Mouse (Mus musculus): Measurements from ENCODE around the gene Surf2. TPM values are rescaled to one million over a fixed set of nuclear protein-coding genes. Genes with fewer than 3 reads are reported as not detected.
A peak's percentile ranks its signal among the peaks of the same experiment; 100 is the strongest.

Gene Surf2
- total and polyA plus RNA-seq, 2 experiments from 2014 or later, result 31.0 to 55.1 TPM

DNA sequence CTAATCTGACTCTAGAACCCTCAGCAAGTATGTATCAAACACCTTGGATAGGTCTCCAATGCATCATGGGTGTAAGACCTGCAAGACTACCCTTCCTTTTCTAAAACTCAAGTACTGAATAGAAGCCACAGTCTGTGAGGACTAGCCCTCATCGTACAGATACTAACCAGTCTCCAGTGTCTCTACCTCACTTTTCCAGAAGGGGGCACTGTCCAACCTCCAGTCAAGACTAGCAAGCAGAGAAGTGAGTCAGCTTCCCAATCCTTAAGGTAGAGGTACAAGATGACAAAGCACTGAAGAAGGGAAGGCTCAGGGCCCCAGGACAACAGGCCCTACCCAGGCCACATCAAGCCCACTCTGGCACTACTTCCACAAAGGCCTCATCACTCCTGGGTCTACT, 14.2 kb downstream of the Surf2 start:
- Histone ChIP-seq H3K4me1 (ENCODE audit: insufficient read depth) (peaks cover 10% of the 10 kb centered on the region), H3K9me3 (ENCODE audit: low read length) (no peaks in the 10 kb centered on the region), H3K4me2 (ENCODE audit: low read depth) (no peak overlapping the region), H3K27ac (ENCODE audit: low read depth, low read length) (no peak overlapping the region), H3K4me3 (ENCODE audit: low read depth, low read length) (no peak overlapping the region), H3K36me3 (ENCODE audit: insufficient read depth) (peaks cover 18% of the 10 kb centered on the region), H3K27me3 (ENCODE audit: insufficient read depth, low read length) (no peaks in the 10 kb centered on the region), H3K9ac (no peak overlapping the region)
- TF ChIP-seq CTCF (IDR thresholded peaks at IDR 0.05; ENCODE audit: low read depth), result peak; percentile 75
- ATAC-seq (no peak), DNase-seq (peak; percentile 70)
- WGBS, result 23% methylated on average over 1 of the region's 1 CpGs

DNA sequence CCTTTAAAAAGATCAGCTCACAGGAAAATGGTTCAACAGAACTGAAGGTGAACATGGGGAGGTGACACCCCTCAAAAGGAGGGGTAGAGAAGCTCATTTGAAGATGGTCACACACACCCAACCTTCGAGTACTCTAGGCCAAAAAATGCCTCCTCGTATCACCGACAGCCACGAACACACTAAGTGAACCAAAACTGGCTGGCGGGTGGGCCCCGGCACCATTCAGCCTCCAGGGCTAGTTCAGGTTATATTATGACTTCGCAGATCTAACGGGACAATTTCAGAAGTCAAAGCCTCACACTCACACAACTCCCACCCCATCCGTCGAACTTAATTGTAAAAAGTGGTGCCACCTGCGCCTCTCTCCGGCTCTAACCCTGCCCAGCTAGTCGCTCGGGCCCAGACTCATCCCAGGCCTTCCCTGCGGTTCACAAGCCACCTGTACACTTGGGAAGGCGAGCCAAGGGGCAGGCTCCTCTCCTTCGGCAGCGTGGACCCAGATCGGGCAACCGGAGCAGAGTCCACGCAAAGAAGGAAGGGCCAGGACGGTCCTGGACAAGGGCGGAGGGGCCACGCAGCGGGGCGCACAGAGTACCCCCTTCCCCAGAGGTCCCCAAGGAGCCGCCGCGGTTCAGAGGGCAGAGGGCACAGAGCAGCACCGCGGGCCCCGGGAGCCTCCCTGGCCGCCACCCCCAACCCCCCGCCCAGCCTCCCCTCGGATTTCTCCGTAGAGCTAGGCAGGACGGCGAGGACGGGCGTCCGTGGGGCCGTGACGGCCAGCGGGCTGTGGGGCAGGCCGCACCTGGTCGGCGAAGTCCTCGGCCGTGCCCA, 16.5 kb downstream of the Surf2 start:
- DNase-seq (peak; percentile 16), ATAC-seq (peak; percentile 15)
- Histone ChIP-seq H3K27me3 (ENCODE audit: insufficient read depth, low read length) (no peaks in the 10 kb centered on the region), H3K9ac (peak overlapping the region; percentile 98), H3K4me2 (ENCODE audit: low read depth) (peak overlapping the region; percentile 95), H3K4me3 (ENCODE audit: low read depth, low read length) (peak overlapping the region; percentile 92), H3K9me3 (ENCODE audit: low read length) (no peaks in the 10 kb centered on the region), H3K36me3 (ENCODE audit: insufficient read depth) (peaks cover 4% of the 10 kb centered on the region; the same call in 1 of the 2 replicates), H3K4me1 (ENCODE audit: insufficient read depth) (peaks cover 10% of the 10 kb centered on the region), H3K27ac (ENCODE audit: low read depth, low read length) (peak overlapping the region; percentile 83)
- 2% methylated on average over 41 of the region's 49 CpGs for WGBS
- no peak for TF ChIP-seq CTCF (IDR thresholded peaks at IDR 0.05; ENCODE audit: low read depth)

DNA sequence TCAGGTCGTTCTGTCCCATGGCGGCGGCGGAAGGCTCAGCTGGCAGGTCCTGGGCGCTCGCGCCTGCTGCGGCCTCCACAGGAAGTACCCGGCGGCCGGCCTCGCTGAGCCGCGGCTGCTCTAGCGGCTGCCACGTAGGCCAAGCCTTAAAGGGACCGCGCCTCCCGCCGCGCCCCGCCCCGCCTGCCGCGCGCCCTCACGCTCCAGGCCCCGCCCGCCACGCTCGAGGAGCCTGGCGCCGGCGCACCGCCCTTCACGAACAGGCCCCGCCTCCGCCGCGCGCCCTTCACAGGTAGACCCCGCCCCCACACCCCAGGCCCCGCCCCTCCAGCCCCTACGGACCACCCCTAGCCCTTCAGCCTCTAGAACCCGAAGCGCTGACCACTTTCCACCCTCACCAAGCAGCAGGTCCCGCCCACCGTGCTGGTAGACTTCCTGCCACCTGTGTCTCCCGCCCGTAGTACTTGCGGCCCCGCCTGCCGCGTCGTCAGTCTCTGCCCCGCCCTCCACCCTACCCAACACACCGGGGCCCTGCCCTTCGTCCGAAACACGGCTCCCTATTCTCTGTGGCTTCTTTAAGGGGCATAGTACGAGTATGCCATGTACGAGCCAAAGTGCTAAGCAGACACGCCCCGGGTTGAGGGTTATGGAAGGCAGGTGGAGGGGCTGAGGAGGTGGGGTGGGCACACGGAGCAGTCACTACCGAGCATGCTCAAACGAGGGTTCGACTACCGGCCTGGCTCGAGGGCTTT, 17.3 kb downstream of the Surf2 start, which contains the start of the genes Surf4 and Stkld1:
Surf4 (minus strand) TSS at position 625 of the 752 bp plus-strand sequence.
Stkld1 (plus strand) TSS at position 744 of the 752 bp plus-strand sequence.
- ATAC-seq (peak; percentile 97), DNase-seq (peak; percentile 93)
- Histone ChIP-seq H3K4me2 (ENCODE audit: low read depth) (peak within 1 kb of the TSS; percentile 95), H3K27ac (ENCODE audit: low read depth, low read length) (peak within 1 kb of the TSS; percentile 83), H3K9me3 (ENCODE audit: low read length) (no peaks in the 10 kb centered on the region), H3K36me3 (ENCODE audit: insufficient read depth) (peaks cover 4% of the 10 kb centered on the region; the same call in 1 of the 2 replicates), H3K27me3 (ENCODE audit: insufficient read depth, low read length) (no peaks in the 10 kb centered on the region), H3K4me1 (ENCODE audit: insufficient read depth) (peaks cover 10% of the 10 kb centered on the region), H3K9ac (peak within 1 kb of the TSS; percentile 98), H3K4me3 (ENCODE audit: low read depth, low read length) (peak within 1 kb of the TSS; percentile 92)
- 3% methylated on average over 58 of the region's 70 CpGs for WGBS
- TF ChIP-seq CTCF (IDR thresholded peaks at IDR 0.05; ENCODE audit: low read depth), result peak; percentile 6; the same call in 1 of the 2 replicates

DNA sequence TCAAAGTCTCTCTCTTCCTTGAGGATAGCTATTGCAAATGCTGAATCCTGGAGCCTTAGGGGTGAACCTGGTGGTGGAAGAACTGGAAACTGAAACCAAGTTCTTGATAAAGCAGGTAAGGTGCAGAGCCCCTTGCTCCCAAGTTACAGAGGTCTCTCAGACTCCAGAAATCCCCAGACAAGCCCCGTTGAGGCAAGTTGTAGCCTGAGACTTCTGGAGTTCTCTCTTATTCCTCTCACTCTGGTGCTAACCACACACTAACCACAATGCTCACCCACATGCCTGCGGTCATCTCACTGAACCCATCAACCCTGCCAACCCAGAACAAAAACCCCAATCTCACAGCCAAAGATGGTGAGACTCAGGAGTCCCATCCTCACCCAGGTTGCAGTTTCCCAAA, 19.1 kb downstream of the Surf2 start:
- Histone ChIP-seq H3K4me2 (ENCODE audit: low read depth) (no peak overlapping the region), H3K9me3 (ENCODE audit: low read length) (no peaks in the 10 kb centered on the region), H3K9ac (no peak overlapping the region), H3K36me3 (ENCODE audit: insufficient read depth) (peaks cover 4% of the 10 kb centered on the region; the same call in 1 of the 2 replicates), H3K4me1 (ENCODE audit: insufficient read depth) (peaks cover 10% of the 10 kb centered on the region), H3K27ac (ENCODE audit: low read depth, low read length) (no peak overlapping the region), H3K4me3 (ENCODE audit: low read depth, low read length) (no peak overlapping the region), H3K27me3 (ENCODE audit: insufficient read depth, low read length) (no peaks in the 10 kb centered on the region)
- 90% methylated on average over 2 of the region's 2 CpGs for WGBS
- no peak for DNase-seq
- ATAC-seq, result no peak
- TF ChIP-seq CTCF (IDR thresholded peaks at IDR 0.05; ENCODE audit: low read depth), result no peak

GRCm38 (mm10) chr2:26936425-26936824, 20.3 kb downstream of the Surf2 start:
- H3K4me2 ChIP-seq (ENCODE audit: low read depth), result no peak overlapping the region
- 80% methylated on average over 1 of the region's 1 CpGs for WGBS
- H3K36me3 ChIP-seq (ENCODE audit: insufficient read depth), result no peaks in the 10 kb centered on the region

GRCm38 (mm10) chr2:26941539-26941938, 25.4 kb downstream of the Surf2 start:
- Histone ChIP-seq H3K4me3 (ENCODE audit: low read depth, low read length) (no peak overlapping the region), H3K27me3 (ENCODE audit: insufficient read depth, low read length) (no peaks in the 10 kb centered on the region), H3K4me2 (ENCODE audit: low read depth) (no peak overlapping the region), H3K9ac (no peak overlapping the region), H3K9me3 (ENCODE audit: low read length) (no peaks in the 10 kb centered on the region), H3K4me1 (ENCODE audit: insufficient read depth) (no peaks in the 10 kb centered on the region), H3K27ac (ENCODE audit: low read depth, low read length) (no peak overlapping the region), H3K36me3 (ENCODE audit: insufficient read depth) (no peaks in the 10 kb centered on the region)
- DNase-seq, result no peak
- 43% methylated on average over 5 of the region's 5 CpGs for WGBS
- 0 out of 2 replicates have a peak, but pooled peaks have one; percentile 11 for TF ChIP-seq CTCF (IDR thresholded peaks at IDR 0.05; ENCODE audit: low read depth)
- no peak for ATAC-seq

More at GRCm38 (mm10) chr2:26936425-26936824, 20.3 kb downstream of the Surf2 start:
- Histone ChIP-seq H3K4me3 (ENCODE audit: low read depth, low read length) (no peak overlapping the region), H3K4me1 (ENCODE audit: insufficient read depth) (peaks cover 10% of the 10 kb centered on the region), H3K9me3 (ENCODE audit: low read length) (no peaks in the 10 kb centered on the region), H3K27ac (ENCODE audit: low read depth, low read length) (no peak overlapping the region), H3K9ac (no peak overlapping the region), H3K27me3 (ENCODE audit: insufficient read depth, low read length) (no peaks in the 10 kb centered on the region)
- DNase-seq (no peak), ATAC-seq (no peak)
- no peak for TF ChIP-seq CTCF (IDR thresholded peaks at IDR 0.05; ENCODE audit: low read depth)
